Mouse (Mus musculus) hindbrain, embryonic 11.5 days (tissue): ENCODE results near the gene Pcgf1. TPM values are rescaled to one million over a fixed set of nuclear protein-coding genes. Genes with fewer than 3 reads are reported as not detected.

Experiments used
- ATAC-seq: fragments of 200-750 bp; cut with Nextera tagmentation; 2 replicates; pipeline ENCODE4 v1.8.0; 2017; ENCODE audit warnings: mild to moderate bottlenecking, moderate TSS enrichment, moderate library complexity; ENCODE audit not compliant: low FRiP score
- DNase-seq: peaks from one replicate; pipeline ENCODE4 v3.0.0-alpha.2; 2015; ENCODE audit warnings: low spot score
- H3K27ac ChIP-seq: fragments of 300-500 bp; sonication (generic); 2 replicates; pipeline ENCODE4 v1.5.1; 2014; ENCODE audit warnings: mild to moderate bottlenecking, low read depth, low read length
- H3K27me3 ChIP-seq: fragments of 300-500 bp; sonication (generic); 2 replicates; pipeline ENCODE4 v1.6.1; 2014; ENCODE audit warnings: mild to moderate bottlenecking, low read length, moderate library complexity, mixed read lengths; ENCODE audit not compliant: control insufficient read depth, insufficient read depth
- H3K36me3 ChIP-seq: fragments of 300-500 bp; sonication (generic); 2 replicates; pipeline ENCODE4 v1.6.1; 2014; ENCODE audit warnings: mild to moderate bottlenecking, low read length, moderate library complexity, mixed read lengths; ENCODE audit not compliant: control insufficient read depth, insufficient read depth
- H3K4me1 ChIP-seq: fragments of 300-500 bp; sonication (generic); replicated peaks from 2 replicates; pipeline ENCODE4 v1.6.1; 2014; ENCODE audit warnings: low read length, mixed read lengths; ENCODE audit not compliant: control insufficient read depth, insufficient read depth
- H3K4me2 ChIP-seq: fragments of 300-500 bp; sonication (generic); replicated peaks from 2 replicates; pipeline ENCODE4 v1.6.1; 2014; ENCODE audit warnings: mild to moderate bottlenecking, low read depth, low read length
- H3K4me3 ChIP-seq: fragments of 300-500 bp; sonication (generic); 2 replicates; pipeline ENCODE4 v1.5.1; 2014; ENCODE audit warnings: low read depth, low read length
- H3K9ac ChIP-seq: fragments of 300-500 bp; sonication (generic); 2 replicates; pipeline ENCODE4 v1.6.1; 2014; ENCODE audit warnings: low read depth, low read length
- H3K9me3 ChIP-seq: fragments of 300-500 bp; sonication (generic); 2 replicates; pipeline ENCODE4 v1.6.1; 2016; ENCODE audit warnings: low read length; ENCODE audit not compliant: control insufficient read depth
- WGBS: fragments of 180-500 bp; shearing (Covaris S2); extraction: QIAGEN DNeasy Blood & Tissue Kit; methylation state at CpG from one replicate; pipeline ENCODE4 v1.1.7; 2014; 5-methylcytosine and 5-hydroxymethylcytosine counted together
- polyA plus RNA-seq: library from polyadenylated mRNA; unstranded; fragments of >200 nt; fragmentation: Nextera tagmentation; extraction: Ambion mirVana; gene quantifications from 2 replicates; pipeline ENCODE4 v1.2.1, GENCODE M21; 2014

Pcgf1 gene
- polyA plus RNA-seq, result 38.1 and 39.8 TPM in 2 replicates

DNA sequence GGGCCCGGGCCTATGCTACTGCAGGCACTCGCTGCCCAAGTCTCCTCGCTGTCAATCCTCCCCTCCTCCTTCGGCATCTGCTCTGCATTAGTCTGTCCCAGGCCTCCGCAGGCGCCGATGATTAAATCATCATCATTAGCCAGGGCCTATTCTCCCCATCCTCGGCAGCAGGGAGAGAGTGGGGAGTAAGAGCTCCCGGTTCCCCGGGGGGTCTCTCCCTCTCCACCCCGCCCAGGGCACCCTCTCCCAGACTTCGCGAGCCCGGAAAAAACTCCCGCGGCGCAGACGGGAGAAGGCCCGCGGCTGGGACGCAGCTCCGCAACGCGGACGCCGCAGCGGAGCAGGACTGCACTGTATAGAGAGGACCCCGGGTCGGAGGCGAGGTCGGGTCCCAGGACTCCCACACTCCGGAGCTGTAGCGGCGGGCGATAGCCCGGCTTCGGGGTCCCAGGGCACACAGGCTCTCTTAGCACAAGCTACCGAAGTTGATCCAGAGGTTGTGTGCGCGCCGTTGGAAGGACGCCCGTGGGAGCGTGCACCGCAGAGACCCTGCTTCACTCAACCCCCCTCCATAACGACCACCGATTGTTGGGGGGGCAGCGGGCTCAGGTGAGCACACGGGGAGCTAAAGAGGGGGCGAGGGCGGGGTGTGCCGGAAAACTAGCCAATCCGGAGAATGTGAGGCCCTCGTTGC is at the start of gene Pcgf1:
Pcgf1 (plus strand) TSS at position 240 of the 694 bp plus-strand sequence.
- no peaks in the 10 kb centered on the region for H3K36me3 ChIP-seq

DNA sequence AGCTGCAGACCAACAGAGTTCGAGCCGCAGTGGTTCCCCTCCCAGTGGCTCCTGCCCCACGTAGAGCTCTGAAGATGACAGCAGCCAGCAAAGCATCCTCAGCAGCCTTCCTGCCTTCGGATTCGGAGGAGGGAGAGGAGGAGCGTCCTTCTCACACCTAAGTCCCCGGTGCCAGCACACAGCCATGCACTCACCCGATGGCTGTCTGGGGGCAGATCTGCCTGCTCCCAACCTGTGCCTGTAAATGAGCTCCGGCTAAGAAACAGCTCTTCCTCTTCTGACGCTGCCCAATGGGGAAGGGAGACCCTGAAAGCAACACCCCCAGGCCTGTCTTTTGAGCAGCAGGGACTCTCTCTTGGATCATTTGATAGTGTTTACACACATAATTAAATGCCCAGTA is 47.9 kb upstream of the Pcgf1 start:
- H3K4me1 ChIP-seq, result peaks cover 3% of the 10 kb centered on the region; the same call in 1 of the 2 replicates
- H3K27me3 ChIP-seq, result peaks cover 36% of the 10 kb centered on the region
- DNase-seq (no peak), ATAC-seq (no peak)
- no peak overlapping the region for H3K9ac ChIP-seq
- H3K9me3 ChIP-seq, result no peaks in the 10 kb centered on the region
- WGBS, result 24% methylated on average over 10 of the region's 10 CpGs
- no peak overlapping the region for H3K4me3 ChIP-seq
- H3K27ac ChIP-seq, result no peak overlapping the region
- no peaks in the 10 kb centered on the region for H3K36me3 ChIP-seq
- no peak overlapping the region for H3K4me2 ChIP-seq

More for the DNA sequence above, at the start of gene Pcgf1:
- no peak for DNase-seq
- H3K9ac ChIP-seq, result peak within 1 kb of the TSS; percentile 78
- peak within 1 kb of the TSS; percentile 77 for H3K4me3 ChIP-seq
- peak; percentile 83 for ATAC-seq
- no peaks in the 10 kb centered on the region for H3K9me3 ChIP-seq
- peak within 1 kb of the TSS; percentile 78 for H3K4me2 ChIP-seq
- no peaks in the 10 kb centered on the region for H3K4me1 ChIP-seq
- peaks cover 35% of the 10 kb centered on the region for H3K27me3 ChIP-seq
- H3K27ac ChIP-seq, result peak within 1 kb of the TSS; percentile 83
- WGBS, result under 1% methylated on average over 54 of the region's 54 CpGs

DNA sequence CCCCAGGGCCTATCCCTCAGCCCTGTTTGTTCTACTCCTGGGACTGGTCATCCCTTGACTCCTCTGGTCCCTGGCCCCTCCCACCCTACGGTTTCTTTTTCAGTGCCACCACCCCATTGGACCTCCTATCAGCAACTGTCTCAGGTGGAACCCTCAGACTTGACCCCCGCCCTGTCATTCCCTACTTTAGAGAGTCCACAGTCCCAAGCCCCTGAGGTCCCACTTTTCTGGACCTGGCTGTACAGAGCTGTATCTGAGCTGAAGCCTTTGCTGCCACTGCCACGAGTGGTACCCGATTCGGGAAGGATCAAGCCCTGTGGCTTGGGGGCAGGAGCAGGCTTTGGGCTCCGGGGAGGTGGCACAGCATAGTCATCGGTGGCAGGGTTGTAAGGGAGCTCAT is 46.6 kb upstream of the Pcgf1 start:
- no peaks in the 10 kb centered on the region for H3K9me3 ChIP-seq
- H3K9ac ChIP-seq, result no peak overlapping the region
- H3K4me1 ChIP-seq, result peaks cover 3% of the 10 kb centered on the region; the same call in 1 of the 2 replicates
- H3K4me2 ChIP-seq, result no peak overlapping the region
- DNase-seq (no peak), ATAC-seq (no peak)
- peaks cover 38% of the 10 kb centered on the region for H3K27me3 ChIP-seq
- H3K27ac ChIP-seq, result no peak overlapping the region
- 59% methylated on average over 7 of the region's 7 CpGs for WGBS
- H3K4me3 ChIP-seq, result no peak overlapping the region
- no peaks in the 10 kb centered on the region for H3K36me3 ChIP-seq

GRCm38 (mm10) chr6:83031921-83032590 is 45.6 kb upstream of the Pcgf1 start:
- peaks cover 3% of the 10 kb centered on the region; the same call in 1 of the 2 replicates for H3K4me1 ChIP-seq
- ATAC-seq, result no peak
- H3K9me3 ChIP-seq, result no peaks in the 10 kb centered on the region
- WGBS, result 17% methylated on average over 18 of the region's 18 CpGs
- no peak overlapping the region for H3K9ac ChIP-seq
- DNase-seq, result peak; percentile 26
- H3K36me3 ChIP-seq, result no peaks in the 10 kb centered on the region
- peaks cover 38% of the 10 kb centered on the region for H3K27me3 ChIP-seq
- peak overlapping the region; percentile 51 for H3K4me3 ChIP-seq
- H3K4me2 ChIP-seq, result peak overlapping the region; percentile 81
- H3K27ac ChIP-seq, result no peak overlapping the region

DNA sequence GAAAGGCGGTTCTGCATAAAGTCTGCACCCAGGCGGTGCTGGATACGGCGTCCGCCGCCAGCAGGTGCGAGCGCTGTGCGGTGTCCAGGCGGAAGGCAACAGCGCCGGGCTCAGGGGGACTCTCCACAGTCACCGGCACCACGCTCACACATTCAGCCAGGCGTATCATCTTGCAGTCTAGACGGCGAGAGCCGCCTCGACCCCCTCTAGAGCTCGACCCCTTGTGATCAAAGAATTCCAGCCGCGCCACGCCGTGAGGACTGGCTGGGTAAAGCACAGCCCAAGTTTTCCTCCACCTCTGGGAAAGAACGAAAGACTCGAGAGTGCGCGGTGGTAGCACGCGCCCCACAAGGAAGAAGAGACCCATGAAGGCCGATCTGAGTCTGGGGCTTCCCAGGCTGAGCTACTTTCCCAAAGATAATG is 44.9 kb upstream of the Pcgf1 start:
- H3K4me2 ChIP-seq, result peak overlapping the region; percentile 81
- DNase-seq (peak; percentile 73), ATAC-seq (peak; percentile 58)
- no peaks in the 10 kb centered on the region for H3K9me3 ChIP-seq
- H3K27ac ChIP-seq, result no peak overlapping the region
- H3K9ac ChIP-seq, result peak overlapping the region; percentile 56
- no peaks in the 10 kb centered on the region for H3K36me3 ChIP-seq
- H3K4me1 ChIP-seq, result peaks cover 3% of the 10 kb centered on the region; the same call in 1 of the 2 replicates
- H3K4me3 ChIP-seq, result peak overlapping the region; percentile 51
- under 1% methylated on average over 31 of the region's 31 CpGs for WGBS
- H3K27me3 ChIP-seq, result peaks cover 38% of the 10 kb centered on the region

GRCm38 (mm10) chr6:83033249-83034185 is 44.2 kb upstream of the Pcgf1 start, which contains the start of the genes Dok1 and Loxl3:
Gene Dok1, minus strand, starts transcription at chr6:83033471.
Gene Loxl3, plus strand, starts transcription at chr6:83034173.
- Histone ChIP-seq H3K27me3 (peaks cover 38% of the 10 kb centered on the region), H3K4me2 (peak within 1 kb of the TSS; percentile 81), H3K4me1 (peaks cover 4% of the 10 kb centered on the region), H3K4me3 (peak within 1 kb of the TSS; percentile 51), H3K9ac (peak within 1 kb of the TSS; percentile 56), H3K36me3 (no peaks in the 10 kb centered on the region), H3K9me3 (no peaks in the 10 kb centered on the region), H3K27ac (peak within 1 kb of the TSS; percentile 65)
- ATAC-seq (peak; percentile 86), DNase-seq (peak; percentile 79)
- 1% methylated on average over 51 of the region's 51 CpGs for WGBS

DNA sequence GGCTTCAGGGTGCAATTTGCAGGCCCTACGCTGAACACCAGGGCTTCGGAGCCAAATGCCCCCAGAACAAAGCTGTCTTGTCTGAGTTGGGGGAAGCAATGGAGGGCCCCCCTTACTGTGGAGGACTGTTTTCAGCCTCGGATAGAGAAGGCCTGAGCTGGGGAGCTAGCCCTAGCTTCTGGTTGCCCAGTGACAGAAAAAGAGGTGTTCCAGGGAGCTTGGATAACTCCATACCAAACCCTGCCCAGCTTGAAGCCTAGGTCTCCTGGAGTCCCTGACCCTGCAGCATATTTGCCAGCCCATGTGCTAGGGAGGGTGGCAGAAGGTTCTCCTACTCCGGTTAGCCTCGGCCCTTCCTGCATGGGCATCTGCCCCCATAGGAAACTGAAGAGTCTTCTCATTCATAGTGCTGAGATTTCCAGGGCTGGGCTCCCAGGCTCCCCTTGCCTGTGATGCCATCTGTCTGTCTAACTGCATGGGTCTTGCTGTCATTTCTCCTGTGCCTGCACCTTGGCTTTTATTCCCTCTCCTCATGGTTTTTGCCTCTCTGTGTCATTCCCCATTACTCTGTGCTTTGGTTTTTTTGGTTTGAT is 43.1 kb upstream of the Pcgf1 start:
- no peaks in the 10 kb centered on the region for H3K9me3 ChIP-seq
- peaks cover 34% of the 10 kb centered on the region for H3K27me3 ChIP-seq
- peak overlapping the region; percentile 56; the same call in 1 of the 2 replicates for H3K9ac ChIP-seq
- H3K36me3 ChIP-seq, result no peaks in the 10 kb centered on the region
- DNase-seq (no peak), ATAC-seq (no peak)
- H3K4me1 ChIP-seq, result peaks cover 8% of the 10 kb centered on the region
- H3K4me3 ChIP-seq, result peak overlapping the region; percentile 51
- WGBS, result 15% methylated on average over 5 of the region's 5 CpGs
- peak overlapping the region; percentile 81 for H3K4me2 ChIP-seq
- peak overlapping the region; percentile 5; the same call in 1 of the 2 replicates for H3K27ac ChIP-seq

DNA sequence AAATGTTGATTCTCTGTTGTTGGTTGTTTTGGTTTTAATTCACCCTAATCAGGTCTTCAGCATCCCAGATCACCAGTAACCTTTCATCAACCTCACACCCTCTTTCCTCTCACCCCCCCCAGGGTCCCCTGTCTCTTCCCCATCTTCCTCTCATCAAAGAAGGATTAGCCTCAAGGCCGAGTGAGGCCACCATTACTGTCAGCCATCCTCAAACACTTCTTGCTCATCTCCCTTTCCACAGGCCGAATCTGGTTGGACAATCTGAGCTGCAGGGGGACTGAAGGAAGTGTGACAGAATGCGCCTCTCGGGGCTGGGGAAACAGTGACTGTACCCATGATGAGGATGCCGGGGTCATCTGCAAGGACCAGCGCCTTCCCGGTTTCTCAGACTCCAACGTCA is 40.5 kb upstream of the Pcgf1 start:
- Histone ChIP-seq H3K9ac (no peak overlapping the region), H3K4me2 (no peak overlapping the region), H3K4me3 (no peak overlapping the region), H3K4me1 (peaks cover 8% of the 10 kb centered on the region), H3K27ac (no peak overlapping the region), H3K36me3 (no peaks in the 10 kb centered on the region), H3K9me3 (no peaks in the 10 kb centered on the region), H3K27me3 (peaks cover 13% of the 10 kb centered on the region)
- DNase-seq (no peak), ATAC-seq (no peak)
- WGBS, result 82% methylated on average over 8 of the region's 8 CpGs
